ENCODE assay signal across 15 mouse cellular contexts in genomic region chr4:141017657-141018436, GRCm38 (mm10). TPM values are rescaled to one million over a fixed set of nuclear protein-coding genes. Genes with fewer than 3 reads are reported as not detected.
DNase-seq lines count a peak whose midpoint lies in the region; ATAC-seq and TF ChIP-seq lines count a peak whose summit lies in the region.
"Had no signal": no experiment of that assay in that cellular context is flagged by ENCODE, and none has a peak within 500 bp of the region (broad histone marks: within the 10 kb centered on the region; RNA-seq: fewer than 3 reads in every experiment).

No protein-coding gene starts in this region.

- H3K27ac ChIP-seq in heart, adult 2 months = no peak overlapping the region
- H3K27ac ChIP-seq in limb, embryonic 12.5 days = peak overlapping the region; percentile 26
- no peak overlapping the region; the same call in 1 of the 2 replicates for H3K27ac ChIP-seq in limb, embryonic 10.5 days
- no peak overlapping the region for H3K27ac ChIP-seq in ES-E14 (ENCODE audit: insufficient read depth, low read depth, low read length, poor library complexity, severe bottlenecking)
- H3K27ac ChIP-seq in forebrain, embryonic 14.5 days (ENCODE audit: low read depth, low read length) = peak overlapping the region; percentile 52
- H3K27ac ChIP-seq in liver, embryonic 12.5 days = no peak overlapping the region
- H3K27ac ChIP-seq: liver, embryonic 15.5 days; neural tube, embryonic 12.5 days had no signal

- TF ChIP-seq POLR2A in heart, adult 2 months (IDR thresholded peaks at IDR 0.05; ENCODE audit: insufficient read depth, low read depth, low read length) = no peak

- peaks cover 12% of the 10 kb centered on the region for H3K4me1 ChIP-seq in heart, adult 2 months (ENCODE audit: control insufficient read depth, insufficient read depth, low read length)
- H3K4me1 ChIP-seq in limb, embryonic 12.5 days (replicated peaks) = peaks cover 40% of the 10 kb centered on the region
- peaks cover 74% of the 10 kb centered on the region for H3K4me1 ChIP-seq in limb, embryonic 10.5 days
- H3K4me1 ChIP-seq in ES-E14 (ENCODE audit: control insufficient read depth in 2 of 2, insufficient read depth in 2 of 2, low read length in 2 of 2, poor library complexity in 1 of 2) = peaks cover 0 to 12% of the 10 kb centered on the region in 2 experiments; a peak in 2 of 4 replicates
- H3K4me1 ChIP-seq in forebrain, embryonic 14.5 days (ENCODE audit: control insufficient read depth, insufficient read depth, low read length) = peaks cover 25% of the 10 kb centered on the region
- no peaks in the 10 kb centered on the region for H3K4me1 ChIP-seq in liver, embryonic 12.5 days
- H3K4me1 ChIP-seq: liver, embryonic 15.5 days had no signal

- H3K9me3 ChIP-seq in limb, embryonic 12.5 days = no peaks in the 10 kb centered on the region
- no peaks in the 10 kb centered on the region for H3K9me3 ChIP-seq in limb, embryonic 10.5 days (replicated peaks)
- H3K9me3 ChIP-seq in ES-E14 (ENCODE audit: control insufficient read depth, insufficient read depth, low read depth, low read length) = no peaks in the 10 kb centered on the region
- H3K9me3 ChIP-seq in forebrain, embryonic 14.5 days (replicated peaks; ENCODE audit: control insufficient read depth, low read length) = no peaks in the 10 kb centered on the region
- H3K9me3 ChIP-seq in liver, embryonic 12.5 days (replicated peaks) = no peaks in the 10 kb centered on the region
- H3K9me3 ChIP-seq: liver, embryonic 15.5 days; neural tube, embryonic 12.5 days had no signal

- no peak overlapping the region for H3K4me2 ChIP-seq in limb, embryonic 12.5 days
- H3K4me2 ChIP-seq in forebrain, embryonic 14.5 days (ENCODE audit: low read length) = no peak overlapping the region
- H3K4me2 ChIP-seq in liver, embryonic 12.5 days = no peak overlapping the region
- H3K4me2 ChIP-seq: liver, embryonic 15.5 days; neural tube, embryonic 12.5 days had no signal

- WGBS in heart, adult 2 months = 88% methylated on average over 29 of the region's 29 CpGs
- 81% methylated on average over 29 of the region's 29 CpGs for WGBS in limb, embryonic 12.5 days
- 82% methylated on average over 29 of the region's 29 CpGs for WGBS in limb, embryonic 10.5 days
- WGBS in forebrain, embryonic 14.5 days = 76% methylated on average over 29 of the region's 29 CpGs
- 78% methylated on average over 29 of the region's 29 CpGs for WGBS in liver, embryonic 12.5 days (ENCODE audit: insufficient replicate concordance)

- in situ Hi-C loops in ES-E14 (cut with MboI; ENCODE audit: low sequenced_read_pairs in 2 of 2, unreplicated experiment in 2 of 2) = no loop called here

- H3K9ac ChIP-seq in heart, adult 2 months (ENCODE audit: low read depth, low read length) = no peak overlapping the region
- no peak overlapping the region for H3K9ac ChIP-seq in limb, embryonic 12.5 days (replicated peaks)
- no peak overlapping the region for H3K9ac ChIP-seq in ES-E14 (ENCODE audit: insufficient read depth, low read depth, low read length, poor library complexity, severe bottlenecking)
- no peak overlapping the region for H3K9ac ChIP-seq in forebrain, embryonic 14.5 days (ENCODE audit: low read length)
- H3K9ac ChIP-seq in liver, embryonic 12.5 days = no peak overlapping the region
- H3K9ac ChIP-seq: liver, embryonic 15.5 days; neural tube, embryonic 12.5 days had no signal

- no peak for TF ChIP-seq CTCF in heart, adult 2 months (IDR thresholded peaks at IDR 0.05)

- ATAC-seq in limb, embryonic 12.5 days (ENCODE audit: insufficient number of reproducible peaks, insufficient read depth, low FRiP score, low TSS enrichment, low read depth) = no peak
- ATAC-seq in forebrain, embryonic 14.5 days = no peak
- no peak for ATAC-seq in liver, embryonic 12.5 days
- ATAC-seq: Patski had no signal

- H3K36me3 ChIP-seq in heart, adult 2 months (ENCODE audit: control insufficient read depth, insufficient read depth, low read length) = no peaks in the 10 kb centered on the region
- H3K36me3 ChIP-seq in limb, embryonic 12.5 days = peaks cover 74% of the 10 kb centered on the region
- peaks cover 86% of the 10 kb centered on the region for H3K36me3 ChIP-seq in limb, embryonic 10.5 days
- H3K36me3 ChIP-seq in ES-E14 (ENCODE audit: control insufficient read depth, insufficient read depth, low read length, poor library complexity, severe bottlenecking) = peaks cover 16% of the 10 kb centered on the region
- peaks cover 53% of the 10 kb centered on the region for H3K36me3 ChIP-seq in forebrain, embryonic 14.5 days (ENCODE audit: control insufficient read depth, insufficient read depth, low read length)
- peaks cover 4% of the 10 kb centered on the region; the same call in 1 of the 2 replicates for H3K36me3 ChIP-seq in liver, embryonic 12.5 days
- H3K36me3 ChIP-seq: liver, embryonic 15.5 days had no signal

- intact Hi-C loops in heart, adult 2 months (cut with DNase I) = no loop called here

- H3K27me3 ChIP-seq in heart, adult 2 months (ENCODE audit: control insufficient read depth, insufficient read depth, low read length) = no peaks in the 10 kb centered on the region
- H3K27me3 ChIP-seq in limb, embryonic 12.5 days = no peaks in the 10 kb centered on the region
- H3K27me3 ChIP-seq in limb, embryonic 10.5 days (ENCODE audit: low read depth, poor library complexity, severe bottlenecking) = no peaks in the 10 kb centered on the region
- no peaks in the 10 kb centered on the region for H3K27me3 ChIP-seq in forebrain, embryonic 14.5 days (replicated peaks; ENCODE audit: control insufficient read depth, insufficient read depth, low read length)
- H3K27me3 ChIP-seq in liver, embryonic 12.5 days (replicated peaks) = peaks cover 9% of the 10 kb centered on the region
- H3K27me3 ChIP-seq: neural tube, embryonic 12.5 days; Patski had no signal

- H3K79me2 ChIP-seq in heart, adult 2 months (replicated peaks; ENCODE audit: control insufficient read depth, insufficient read depth, low read length) = no peaks in the 10 kb centered on the region

- H3K4me3 ChIP-seq in heart, adult 2 months = no peak overlapping the region
- H3K4me3 ChIP-seq in limb, embryonic 12.5 days (replicated peaks) = no peak overlapping the region
- H3K4me3 ChIP-seq in limb, embryonic 10.5 days = no peak overlapping the region
- peak overlapping the region in 1 of 2 experiments; percentile 10; a peak in 1 of 4 replicates for H3K4me3 ChIP-seq in ES-E14 (ENCODE audit: insufficient read depth in 1 of 2, low read depth in 1 of 2, low read length in 2 of 2, poor library complexity in 1 of 2, severe bottlenecking in 1 of 2)
- H3K4me3 ChIP-seq in forebrain, embryonic 14.5 days (ENCODE audit: low read depth, low read length) = no peak overlapping the region
- no peak overlapping the region for H3K4me3 ChIP-seq in liver, embryonic 12.5 days
- H3K4me3 ChIP-seq: liver, embryonic 15.5 days; neural tube, embryonic 12.5 days had no signal

- DNase-seq in heart, adult 11 months = peak; percentile 91
- DNase-seq in heart, adult 2 months = no peak
- DNase-seq in limb, embryonic 10.5 days (ENCODE audit: low spot score) = no peak
- peak; percentile 12 for DNase-seq in ES-E14 (ENCODE audit: low read depth, low spot score)
- no peak for DNase-seq in forebrain, embryonic 14.5 days (ENCODE audit: low spot score)
- no peak for DNase-seq in layer of hippocampus, postnatal 14 days (ENCODE audit: low spot score in 2 of 2)
- DNase-seq: adrenal gland, postnatal 14 days; kidney, postnatal 4 days had no signal

- TF ChIP-seq EP300 in heart, adult 2 months (IDR thresholded peaks at IDR 0.05; ENCODE audit: insufficient read depth, low read depth, low read length) = no peak

TF ChIP-seq in ES-E14, 5 proteins besides CTCF, POLR2A, EP300 and RAD21 (continues in another document):
- no peak for TF ChIP-seq MAFK (IDR thresholded peaks at IDR 0.05; ENCODE audit: insufficient read depth, low read depth, low read length)

RNA-seq across cellular contexts. Expression of gene Mfap2, which starts 7.6 kb away (rescaled TPM):
- total RNA-seq in heart, adult 2 months (2021) = 1 to 10 TPM; 3.1 TPM
- polyA plus RNA-seq in heart, adult 2 months (2012; rRNA removed) = 12.2 and 17.6 TPM in 2 replicates
- polyA plus RNA-seq in limb, embryonic 12.5 days (2016; fragmentation: Nextera tagmentation; extraction: Ambion mirVana) = 512 and 562 TPM in 2 replicates
- polyA plus RNA-seq in limb, embryonic 10.5 days (2016; fragmentation: Nextera tagmentation; extraction: Ambion mirVana) = 444 and 521 TPM in 2 replicates
- 1.4 and 1.5 TPM in 2 replicates for total RNA-seq in ES-E14 (2012; rRNA removed)
- 255 and 287 TPM in 2 replicates for polyA plus RNA-seq in forebrain, embryonic 14.5 days (2014; fragmentation: Nextera tagmentation; extraction: Ambion mirVana)
- polyA plus RNA-seq in liver, embryonic 12.5 days (2016; fragmentation: Nextera tagmentation; extraction: Ambion mirVana) = 40.7 and 46.7 TPM in 2 replicates
- 10 to 100 TPM; 11.3 to 14.1 TPM for total RNA-seq in layer of hippocampus, postnatal 14 days (2021)
- total RNA-seq: granulocyte monocyte progenitor cell, adult 5-6 weeks; megakaryocyte progenitor cell, adult 5-6 weeks had no signal

RNA-seq across cellular contexts. Expression of gene Atp13a2, which starts 31.2 kb away (rescaled TPM):
- total RNA-seq in heart, adult 2 months (2021) = 10 to 100 TPM; 15.1 to 17.7 TPM
- polyA plus RNA-seq in heart, adult 2 months (2012; rRNA removed) = 30.4 and 34.8 TPM in 2 replicates
- 44.1 and 46.0 TPM in 2 replicates for polyA plus RNA-seq in limb, embryonic 12.5 days (2016; fragmentation: Nextera tagmentation; extraction: Ambion mirVana)
- polyA plus RNA-seq in limb, embryonic 10.5 days (2016; fragmentation: Nextera tagmentation; extraction: Ambion mirVana) = 33.9 and 44.0 TPM in 2 replicates
- total RNA-seq in ES-E14 (2012; rRNA removed) = 31.1 and 48.9 TPM in 2 replicates
- polyA plus RNA-seq in forebrain, embryonic 14.5 days (2014; fragmentation: Nextera tagmentation; extraction: Ambion mirVana) = 79.9 and 110 TPM in 2 replicates
- 30.8 and 31.4 TPM in 2 replicates for polyA plus RNA-seq in liver, embryonic 12.5 days (2016; fragmentation: Nextera tagmentation; extraction: Ambion mirVana)
- total RNA-seq in layer of hippocampus, postnatal 14 days (2021) = 100 to 1,000 TPM; 206 to 215 TPM

RNA-seq across cellular contexts. Expression of gene Crocc, which starts 42.5 kb away (rescaled TPM):
- 1 to 10 TPM; 4.6 to 4.9 TPM for total RNA-seq in heart, adult 2 months (2021)
- polyA plus RNA-seq in heart, adult 2 months (2012; rRNA removed) = 5.1 and 8.1 TPM in 2 replicates
- 11.1 and 13.2 TPM in 2 replicates for polyA plus RNA-seq in limb, embryonic 12.5 days (2016; fragmentation: Nextera tagmentation; extraction: Ambion mirVana)
- 10.6 and 11.4 TPM in 2 replicates for polyA plus RNA-seq in limb, embryonic 10.5 days (2016; fragmentation: Nextera tagmentation; extraction: Ambion mirVana)
- total RNA-seq in ES-E14 (2012; rRNA removed) = 15.2 and 33.2 TPM in 2 replicates
- polyA plus RNA-seq in forebrain, embryonic 14.5 days (2014; fragmentation: Nextera tagmentation; extraction: Ambion mirVana) = 6.6 and 7.8 TPM in 2 replicates
- polyA plus RNA-seq in liver, embryonic 12.5 days (2016; fragmentation: Nextera tagmentation; extraction: Ambion mirVana) = 1.8 and 2.0 TPM in 2 replicates
- total RNA-seq in layer of hippocampus, postnatal 14 days (2021) = 10 to 100 TPM; 36.3 to 41.7 TPM

RNA-seq across cellular contexts. Expression of gene Sdhb, which starts 56.8 kb away (rescaled TPM):
- total RNA-seq in heart, adult 2 months (2021) = 1,000 to 10,000 TPM; 1,126 to 1,344 TPM
- 1,030 and 1,505 TPM in 2 replicates for polyA plus RNA-seq in heart, adult 2 months (2012; rRNA removed)
- 381 and 392 TPM in 2 replicates for polyA plus RNA-seq in limb, embryonic 12.5 days (2016; fragmentation: Nextera tagmentation; extraction: Ambion mirVana)
- 428 and 436 TPM in 2 replicates for polyA plus RNA-seq in limb, embryonic 10.5 days (2016; fragmentation: Nextera tagmentation; extraction: Ambion mirVana)
- total RNA-seq in ES-E14 (2012; rRNA removed) = 133 and 135 TPM in 2 replicates
- 508 and 541 TPM in 2 replicates for polyA plus RNA-seq in forebrain, embryonic 14.5 days (2014; fragmentation: Nextera tagmentation; extraction: Ambion mirVana)
- 241 and 248 TPM in 2 replicates for polyA plus RNA-seq in liver, embryonic 12.5 days (2016; fragmentation: Nextera tagmentation; extraction: Ambion mirVana)
- 100 to 1,000 TPM; 190 to 198 TPM for total RNA-seq in layer of hippocampus, postnatal 14 days (2021)

Comparison
In these comparisons a context has a peak if more than half of its experiments do, and no peak if none do; other contexts are left out.
1. DNase-seq: peak in heart, adult 11 months (single experiment) and ES-E14 (single experiment); none in heart, adult 2 months (0 of 2), limb, embryonic 10.5 days (single experiment), forebrain, embryonic 14.5 days (single experiment) and layer of hippocampus, postnatal 14 days (0 of 2).
2. H3K27ac ChIP-seq: peak in limb, embryonic 12.5 days (single experiment) and forebrain, embryonic 14.5 days (single experiment); none in heart, adult 2 months (single experiment), limb, embryonic 10.5 days (single experiment), ES-E14 (single experiment) and liver, embryonic 12.5 days (single experiment).